8 mouse cellular contexts compared by ENCODE assay signal in genomic region chr14:25978371-25979241, GRCm38 (mm10). TPM values are rescaled to one million over a fixed set of nuclear protein-coding genes. Genes with fewer than 3 reads are reported as not detected.
A peak's percentile ranks its signal among the peaks of the same experiment; 100 is the strongest.
DNase-seq lines count a peak whose midpoint lies in the region; ATAC-seq and TF ChIP-seq lines count a peak whose summit lies in the region.
"Not testable (repeated sequence)": the region's sequence is repeated elsewhere in the genome, so short reads cannot be mapped to it uniquely, and the experiment has no call there.

Gene Duxbl1, plus strand, starts transcription at chr14:25978577.

- not testable (repeated sequence) for H3K9ac ChIP-seq in ES-Bruce4 (ENCODE audit: low read depth, poor library complexity, severe bottlenecking); forebrain, embryonic 11.5 days (ENCODE audit: low read length); hindbrain, embryonic 11.5 days (ENCODE audit: low read depth, low read length); intestine, postnatal 0 days (ENCODE audit: low read depth, low read length); limb, embryonic 14.5 days (ENCODE audit: low read depth, low read length, severe bottlenecking); midbrain, embryonic 12.5 days (replicated peaks); neural tube, embryonic 15.5 days (replicated peaks)

- peak within 1 kb of the TSS; percentile 37; the same call in 1 of the 2 replicates for H3K4me3 ChIP-seq in ES-Bruce4 (ENCODE audit: low read depth, low read length)
- H3K4me3 ChIP-seq in forebrain, embryonic 11.5 days (ENCODE audit: low read depth, low read length); hindbrain, embryonic 11.5 days (ENCODE audit: low read depth, low read length); intestine, postnatal 0 days (ENCODE audit: low read depth, low read length): not testable (repeated sequence)
- peak within 1 kb of the TSS; percentile 39 for H3K4me3 ChIP-seq in heart, embryonic 10.5 days
- 0 out of 2 replicates have a peak within 1 kb of the TSS, but pooled peaks have one; percentile 8 for H3K4me3 ChIP-seq in limb, embryonic 14.5 days (replicated peaks; ENCODE audit: low read length)
- H3K4me3 ChIP-seq in midbrain, embryonic 12.5 days, result peak within 1 kb of the TSS; percentile 25
- H3K4me3 ChIP-seq in neural tube, embryonic 15.5 days (replicated peaks), result peak within 1 kb of the TSS; percentile 27

- H3K4me1 ChIP-seq in ES-Bruce4 (ENCODE audit: control insufficient read depth, insufficient read depth, low read length); forebrain, embryonic 11.5 days (replicated peaks; ENCODE audit: control insufficient read depth, insufficient read depth, low read length); heart, embryonic 10.5 days; hindbrain, embryonic 11.5 days (replicated peaks; ENCODE audit: control insufficient read depth, insufficient read depth, low read length); intestine, postnatal 0 days (replicated peaks; ENCODE audit: control insufficient read depth, insufficient read depth, low read length); limb, embryonic 14.5 days (ENCODE audit: control insufficient read depth, insufficient read depth, low read length); midbrain, embryonic 12.5 days; neural tube, embryonic 15.5 days: not testable (repeated sequence)

- TF ChIP-seq POLR2A in ES-Bruce4 (IDR thresholded peaks at IDR 0.05; ENCODE audit: insufficient read depth, low read length); limb, embryonic 14.5 days (IDR thresholded peaks at IDR 0.05; ENCODE audit: borderline replicate concordance, extremely low read depth, insufficient read depth, insufficient read length): not testable (repeated sequence)

- not testable (repeated sequence) for TF ChIP-seq EP300 in ES-Bruce4 (IDR thresholded peaks at IDR 0.05; ENCODE audit: insufficient read depth, low read depth, low read length)

- DNase-seq in forebrain, embryonic 11.5 days (ENCODE audit: low spot score); heart, embryonic 10.5 days (ENCODE audit: low spot score); hindbrain, embryonic 11.5 days (ENCODE audit: low spot score); limb, embryonic 14.5 days (ENCODE audit: low spot score): not testable (repeated sequence)

- not testable (repeated sequence) for H3K36me3 ChIP-seq in ES-Bruce4 (ENCODE audit: control insufficient read depth, insufficient read depth, low read length, poor library complexity, severe bottlenecking); forebrain, embryonic 11.5 days (ENCODE audit: control insufficient read depth, insufficient read depth, low read length); heart, embryonic 10.5 days; hindbrain, embryonic 11.5 days (ENCODE audit: control insufficient read depth, insufficient read depth, low read length); intestine, postnatal 0 days (ENCODE audit: control insufficient read depth, insufficient read depth); limb, embryonic 14.5 days (ENCODE audit: control insufficient read depth, insufficient read depth, low read length); midbrain, embryonic 12.5 days; neural tube, embryonic 15.5 days

- not testable (repeated sequence) for H3K27me3 ChIP-seq in ES-Bruce4 (ENCODE audit: control insufficient read depth, insufficient read depth, low read length, poor library complexity, severe bottlenecking); forebrain, embryonic 11.5 days (ENCODE audit: control insufficient read depth, insufficient read depth, low read length); heart, embryonic 10.5 days (ENCODE audit: insufficient read depth, poor library complexity, severe bottlenecking); hindbrain, embryonic 11.5 days (ENCODE audit: control insufficient read depth, insufficient read depth, low read length); intestine, postnatal 0 days (replicated peaks; ENCODE audit: control insufficient read depth, insufficient read depth, low read length); limb, embryonic 14.5 days (ENCODE audit: control insufficient read depth, insufficient read depth, low read length); midbrain, embryonic 12.5 days; neural tube, embryonic 15.5 days (replicated peaks)

- no CpG with 5 or more reads among the region's 25 CpGs for WGBS in forebrain, embryonic 11.5 days
- WGBS in heart, embryonic 10.5 days, result no CpG with 5 or more reads among the region's 25 CpGs
- no CpG with 5 or more reads among the region's 25 CpGs for WGBS in hindbrain, embryonic 11.5 days
- WGBS in intestine, postnatal 0 days, result no CpG with 5 or more reads among the region's 25 CpGs
- no CpG with 5 or more reads among the region's 25 CpGs for WGBS in limb, embryonic 14.5 days
- no CpG with 5 or more reads among the region's 25 CpGs for WGBS in midbrain, embryonic 12.5 days
- WGBS in neural tube, embryonic 15.5 days, result no CpG with 5 or more reads among the region's 25 CpGs

- peak; percentile 89 for ATAC-seq in forebrain, embryonic 11.5 days (replicated peaks; ENCODE audit: low FRiP score)
- peak; percentile 92 for ATAC-seq in hindbrain, embryonic 11.5 days (ENCODE audit: low FRiP score)
- peak; percentile 60 for ATAC-seq in intestine, postnatal 0 days
- ATAC-seq in limb, embryonic 14.5 days (ENCODE audit: low FRiP score, low read depth), result peak; percentile 89
- ATAC-seq in midbrain, embryonic 12.5 days (ENCODE audit: low FRiP score, low read depth), result peak; percentile 93
- peak; percentile 94 for ATAC-seq in neural tube, embryonic 15.5 days (ENCODE audit: low FRiP score)

- H3K27ac ChIP-seq in ES-Bruce4 (ENCODE audit: insufficient read depth, low read length), result peak within 1 kb of the TSS; percentile 61
- H3K27ac ChIP-seq in forebrain, embryonic 11.5 days (ENCODE audit: low read depth, low read length), result peak within 1 kb of the TSS; percentile 85
- peak within 1 kb of the TSS; percentile 72 for H3K27ac ChIP-seq in heart, embryonic 10.5 days
- peak within 1 kb of the TSS; percentile 84 for H3K27ac ChIP-seq in hindbrain, embryonic 11.5 days (ENCODE audit: low read depth, low read length)
- H3K27ac ChIP-seq in intestine, postnatal 0 days (ENCODE audit: low read depth, low read length), result not testable (repeated sequence)
- H3K27ac ChIP-seq in limb, embryonic 14.5 days (replicated peaks; ENCODE audit: low read depth, low read length), result peak within 1 kb of the TSS; percentile 76
- peak within 1 kb of the TSS; percentile 93 for H3K27ac ChIP-seq in midbrain, embryonic 12.5 days (replicated peaks)
- H3K27ac ChIP-seq in neural tube, embryonic 15.5 days (replicated peaks), result peak within 1 kb of the TSS; percentile 86

- H3K9me3 ChIP-seq in ES-Bruce4 (replicated peaks; ENCODE audit: control insufficient read depth, insufficient read depth, low read length, poor library complexity, severe bottlenecking); forebrain, embryonic 11.5 days (ENCODE audit: control insufficient read depth, low read length); heart, embryonic 10.5 days; hindbrain, embryonic 11.5 days (ENCODE audit: control insufficient read depth, low read length); intestine, postnatal 0 days (ENCODE audit: control insufficient read depth); limb, embryonic 14.5 days (ENCODE audit: control insufficient read depth, low read length); midbrain, embryonic 12.5 days; neural tube, embryonic 15.5 days (replicated peaks): not testable (repeated sequence)

- TF ChIP-seq CTCF in ES-Bruce4 (IDR thresholded peaks at IDR 0.05; ENCODE audit: low read depth, low read length); intestine, postnatal 0 days (IDR thresholded peaks at IDR 0.05; ENCODE audit: low read depth): not testable (repeated sequence)

- peak within 1 kb of the TSS; percentile 36; the same call in 1 of the 2 replicates for H3K4me2 ChIP-seq in forebrain, embryonic 11.5 days (ENCODE audit: low read depth, low read length, severe bottlenecking)
- not testable (repeated sequence) for H3K4me2 ChIP-seq in hindbrain, embryonic 11.5 days (replicated peaks; ENCODE audit: low read depth, low read length)
- H3K4me2 ChIP-seq in intestine, postnatal 0 days (replicated peaks; ENCODE audit: low read depth), result peak within 1 kb of the TSS; percentile 47
- peak within 1 kb of the TSS; percentile 35; the same call in 1 of the 2 replicates for H3K4me2 ChIP-seq in limb, embryonic 14.5 days (replicated peaks; ENCODE audit: low read depth, low read length, severe bottlenecking)
- peak within 1 kb of the TSS; percentile 38 for H3K4me2 ChIP-seq in midbrain, embryonic 12.5 days (replicated peaks)
- H3K4me2 ChIP-seq in neural tube, embryonic 15.5 days, result peak within 1 kb of the TSS; percentile 49

RNA-seq across cellular contexts. Expression of gene Duxbl1, which starts in this region (rescaled TPM):
- polyA plus RNA-seq in ES-Bruce4 (2011; ENCODE audit: insufficient read depth, insufficient read length, low read depth, missing spikeins), result 11.3 and 14.7 TPM in 2 replicates
- polyA plus RNA-seq in forebrain, embryonic 11.5 days (2014; fragmentation: Nextera tagmentation; extraction: Ambion mirVana), result 3.6 and 5.6 TPM in 2 replicates
- polyA plus RNA-seq in heart, embryonic 10.5 days (2016; fragmentation: Nextera tagmentation; extraction: Ambion mirVana), result 1.2 and 1.4 TPM in 2 replicates
- 6.3 and 6.9 TPM in 2 replicates for polyA plus RNA-seq in hindbrain, embryonic 11.5 days (2014; fragmentation: Nextera tagmentation; extraction: Ambion mirVana)
- polyA plus RNA-seq in intestine, postnatal 0 days (2015; fragmentation: Nextera tagmentation; extraction: Ambion mirVana), result 0.10 and 0.64 TPM in 2 replicates
- polyA plus RNA-seq in limb, embryonic 14.5 days (2012; rRNA removed), result 6.8 and 8.0 TPM in 2 replicates
- polyA plus RNA-seq in limb, embryonic 14.5 days (2014; fragmentation: Nextera tagmentation; extraction: Ambion mirVana), result 0.63 and 1.6 TPM in 2 replicates
- polyA plus RNA-seq in midbrain, embryonic 12.5 days (2016; fragmentation: Nextera tagmentation; extraction: Ambion mirVana), result 7.1 and 7.3 TPM in 2 replicates
- polyA plus RNA-seq in neural tube, embryonic 15.5 days (2015; fragmentation: Nextera tagmentation; extraction: Ambion mirVana), result 1.9 and 2.2 TPM in 2 replicates

Comparison
In these comparisons a context has a peak if more than half of its experiments do, and no peak if none do; other contexts are left out.
1. Peak in ATAC-seq and H3K4me2 ChIP-seq in intestine, postnatal 0 days; RNA of the gene not detected or under 1 TPM.